Mouse (Mus musculus) G1E (cell line): Measurements from ENCODE around the gene Fgfr2.

Source experiments
- GATA1 ChIP-seq: IDR thresholded peaks from 2 replicates; pipeline ENCODE4 v1.6.1; 2012; ENCODE audit warnings: borderline replicate concordance, low read length, inconsistent platforms, mixed read lengths
- TAL1 ChIP-seq: conservative IDR thresholded peaks from 2 replicates; pipeline ENCODE4 v1.6.1; 2012; ENCODE audit warnings: low read depth, low read length, inconsistent platforms, mixed read lengths

DNA sequence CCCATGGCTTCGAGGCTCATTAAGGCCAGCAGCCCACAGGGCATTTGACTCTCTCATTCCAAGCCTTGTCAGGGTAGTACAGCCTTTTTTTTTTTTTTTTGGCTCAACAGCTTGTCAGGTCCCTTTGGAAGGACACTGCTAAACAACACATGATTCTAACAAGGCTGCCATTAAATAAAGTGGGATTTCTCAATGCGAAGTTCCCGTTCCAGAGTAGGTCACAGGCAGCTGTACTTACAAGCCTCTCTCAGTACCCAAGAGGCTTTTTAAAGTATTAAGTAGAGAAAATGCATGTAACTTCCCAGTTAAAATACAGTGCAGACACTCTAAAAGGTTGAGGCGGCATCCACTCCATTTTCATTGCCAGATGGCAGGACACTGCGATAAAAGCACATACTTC is 29.4 kb downstream of the Fgfr2 start:
- no peak for TF ChIP-seq TAL1
- no peak for TF ChIP-seq GATA1
